Mouse (Mus musculus) naive thymus-derived CD4-positive, alpha-beta T cell, adult 2 months (primary cell): ENCODE data around the gene Casp8ap2.

Source experiments
- DNase-seq: peaks from one replicate; pipeline ENCODE4 v3.0.0-alpha.2; 2011; ENCODE audit warnings: low read depth

The Casp8ap2 gene

GRCm38 (mm10) chr4:32615034-32615881, at the start of gene Casp8ap2:
Casp8ap2 (plus strand) TSS chr4:32615451.
- peak; percentile 99 for DNase-seq

GRCm38 (mm10) chr4:32569054-32569453, 46.2 kb upstream of the Casp8ap2 start:
- DNase-seq: no peak

GRCm38 (mm10) chr4:32569995-32570938, 45.0 kb upstream of the Casp8ap2 start:
- DNase-seq: no peak

GRCm38 (mm10) chr4:32570939-32571317, 44.3 kb upstream of the Casp8ap2 start:
- DNase-seq: peak; percentile 58

GRCm38 (mm10) chr4:32571441-32571840, 43.8 kb upstream of the Casp8ap2 start:
- no peak for DNase-seq

GRCm38 (mm10) chr4:32572118-32572517, 43.1 kb upstream of the Casp8ap2 start:
- peak; percentile 81 for DNase-seq

GRCm38 (mm10) chr4:32573586-32573985, 41.7 kb upstream of the Casp8ap2 start:
- no peak for DNase-seq

- DNase-seq: no peak
Observed at GRCm38 (mm10) chr4:32574604-32575003, 40.6 kb upstream of the Casp8ap2 start.

GRCm38 (mm10) chr4:32575165-32575564, 40.1 kb upstream of the Casp8ap2 start:
- no peak for DNase-seq

- DNase-seq: no peak
Observed at GRCm38 (mm10) chr4:32579850-32580249, 35.4 kb upstream of the Casp8ap2 start.

GRCm38 (mm10) chr4:32584181-32584580, 31.1 kb upstream of the Casp8ap2 start:
- DNase-seq: no peak

- DNase-seq: peak; percentile 85
Observed at GRCm38 (mm10) chr4:32586596-32586995, 28.7 kb upstream of the Casp8ap2 start.

- peak; percentile 52 for DNase-seq
Observed at GRCm38 (mm10) chr4:32587543-32587942, 27.7 kb upstream of the Casp8ap2 start.

- peak; percentile 78 for DNase-seq
Observed at GRCm38 (mm10) chr4:32588237-32588636, 27.0 kb upstream of the Casp8ap2 start.

GRCm38 (mm10) chr4:32601135-32601534, 14.1 kb upstream of the Casp8ap2 start:
- DNase-seq: peak; percentile 71

- no peak for DNase-seq
Observed at GRCm38 (mm10) chr4:32602660-32603059, 12.6 kb upstream of the Casp8ap2 start, which contains the start of gene Gja10. Gja10 (minus strand) TSS chr4:32602760.

- DNase-seq: no peak
Observed at GRCm38 (mm10) chr4:32621637-32622036, 6.4 kb downstream of the Casp8ap2 start.

GRCm38 (mm10) chr4:32651669-32652068, 36.4 kb downstream of the Casp8ap2 start:
- peak; percentile 49 for DNase-seq

GRCm38 (mm10) chr4:32656146-32656904, 41.1 kb downstream of the Casp8ap2 start:
- DNase-seq: no peak

- DNase-seq: peak; percentile 96
Observed at GRCm38 (mm10) chr4:32656918-32657662, 41.8 kb downstream of the Casp8ap2 start, which contains the start of gene Mdn1. Mdn1 (plus strand) TSS chr4:32657119.

- no peak for DNase-seq
Observed at GRCm38 (mm10) chr4:32665843-32666242, 50.6 kb downstream of the Casp8ap2 start.
